Mouse (Mus musculus) adrenal gland, postnatal 0 days (tissue): ENCODE data around the gene Lrrn4cl. TPM values are rescaled to one million over a fixed set of nuclear protein-coding genes. Genes with fewer than 3 reads are reported as not detected.

ENCODE experiments used
- polyA plus RNA-seq: library from polyadenylated mRNA; unstranded; fragments of >200 nt; fragmentation: Nextera tagmentation; extraction: Ambion mirVana; gene quantifications from 2 replicates; pipeline ENCODE4 v1.2.1, GENCODE M21; 2015

The Lrrn4cl gene
- 15.3 and 22.8 TPM in 2 replicates for polyA plus RNA-seq

DNA sequence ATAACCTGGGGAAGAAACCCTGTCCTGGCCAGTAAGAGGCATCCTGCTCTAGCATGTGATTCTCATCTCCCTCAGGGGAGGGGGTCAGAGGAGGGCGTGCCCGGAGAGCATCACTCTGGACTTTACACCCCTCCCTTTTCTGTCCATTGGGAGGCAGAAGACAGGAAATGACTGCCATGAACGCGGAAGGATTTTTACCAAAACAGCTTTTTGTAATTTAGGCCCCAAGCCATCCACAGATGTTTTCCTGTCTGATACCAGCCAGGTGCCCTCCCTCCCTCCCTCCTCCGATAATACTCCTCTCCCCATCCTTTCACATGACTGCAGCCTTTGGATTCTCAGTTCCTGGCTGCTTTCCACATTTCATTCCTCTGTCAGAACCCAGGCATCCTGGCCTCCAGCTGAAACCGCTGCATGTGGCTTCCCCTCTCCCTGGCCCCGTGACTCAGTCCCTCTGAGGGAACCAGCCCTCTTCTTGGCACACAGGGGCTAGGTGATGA is at the start of gene Lrrn4cl:
Gene Lrrn4cl (plus strand): TSS at position 367 of the 500 bp plus-strand sequence.

DNA sequence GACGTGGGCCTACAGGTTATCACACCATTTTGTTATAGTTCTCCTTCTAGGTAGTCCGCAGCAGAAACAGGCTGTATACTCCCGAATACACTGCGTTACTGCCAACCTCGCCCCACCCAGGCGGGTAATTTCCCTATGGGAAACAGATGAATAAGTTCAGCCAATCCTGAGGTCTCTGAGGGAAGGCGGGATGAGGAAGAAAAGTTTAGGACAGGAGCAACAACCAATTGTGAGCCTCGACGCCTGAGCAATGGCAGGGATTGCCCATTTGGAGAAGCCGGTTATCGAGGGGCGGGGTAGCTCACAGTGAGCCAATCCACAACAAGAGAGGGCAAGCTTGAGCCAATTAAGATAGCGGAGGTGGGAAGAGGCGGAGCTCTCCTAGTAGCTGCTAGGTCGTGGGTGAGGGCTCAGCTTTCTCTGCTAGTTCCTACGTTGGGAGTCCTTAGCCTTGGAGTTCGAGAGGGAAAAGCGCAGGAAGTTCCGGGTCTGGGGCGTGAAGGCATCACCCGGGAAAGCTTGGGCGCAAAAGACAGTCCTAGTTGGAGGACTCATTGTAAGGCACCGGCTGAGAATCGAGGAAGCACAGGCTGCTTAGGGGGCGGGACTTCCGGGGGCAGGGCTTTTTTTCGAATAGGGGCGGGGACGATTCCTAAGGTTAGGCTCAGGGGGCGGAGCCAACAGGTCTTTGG is 48.3 kb upstream of the Lrrn4cl start, which contains the start of gene Zbtb3:
Gene Zbtb3 (plus strand): TSS at position 426 of the 692 bp plus-strand sequence.

DNA sequence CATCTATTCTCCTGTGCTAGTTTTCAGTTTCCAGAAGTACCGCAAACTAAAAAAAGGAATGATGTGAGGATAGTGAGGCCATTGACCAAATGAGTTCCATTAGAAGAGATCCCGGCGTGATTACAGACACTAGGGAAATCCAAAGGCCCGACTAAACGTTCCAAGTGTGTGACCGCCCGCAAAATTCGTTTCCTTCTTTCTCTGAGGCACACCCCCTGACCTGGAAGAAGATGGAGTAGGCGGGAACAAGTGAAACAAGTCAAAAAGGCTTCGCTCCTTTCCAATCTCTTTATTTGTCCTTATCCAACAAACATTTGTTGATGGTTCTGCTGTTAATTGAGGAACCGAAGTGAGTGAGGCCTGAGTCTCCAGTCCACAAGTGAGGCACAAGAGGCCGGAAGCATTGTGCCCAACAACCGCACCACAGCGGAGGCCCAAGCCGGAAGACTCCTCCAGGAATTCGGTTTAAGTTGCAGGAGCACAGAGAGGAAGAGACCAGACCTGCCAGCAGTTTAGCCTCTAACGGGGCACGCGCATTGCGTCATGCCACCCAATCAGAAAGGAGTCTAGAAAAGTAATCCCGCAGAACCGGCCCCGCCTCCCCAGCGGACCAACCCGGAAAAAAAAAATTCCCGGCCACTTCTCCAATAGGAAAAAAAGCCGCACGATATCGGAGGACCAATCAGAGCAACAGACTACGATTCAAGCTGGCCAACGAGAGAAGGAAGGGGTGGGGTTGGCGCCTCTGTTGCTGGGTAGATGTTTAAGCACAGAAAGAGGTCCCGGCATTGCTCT is 31.6 kb upstream of the Lrrn4cl start, which contains the start of gene Ttc9c:
Gene Ttc9c (minus strand): TSS at position 533 of the 795 bp plus-strand sequence.

DNA sequence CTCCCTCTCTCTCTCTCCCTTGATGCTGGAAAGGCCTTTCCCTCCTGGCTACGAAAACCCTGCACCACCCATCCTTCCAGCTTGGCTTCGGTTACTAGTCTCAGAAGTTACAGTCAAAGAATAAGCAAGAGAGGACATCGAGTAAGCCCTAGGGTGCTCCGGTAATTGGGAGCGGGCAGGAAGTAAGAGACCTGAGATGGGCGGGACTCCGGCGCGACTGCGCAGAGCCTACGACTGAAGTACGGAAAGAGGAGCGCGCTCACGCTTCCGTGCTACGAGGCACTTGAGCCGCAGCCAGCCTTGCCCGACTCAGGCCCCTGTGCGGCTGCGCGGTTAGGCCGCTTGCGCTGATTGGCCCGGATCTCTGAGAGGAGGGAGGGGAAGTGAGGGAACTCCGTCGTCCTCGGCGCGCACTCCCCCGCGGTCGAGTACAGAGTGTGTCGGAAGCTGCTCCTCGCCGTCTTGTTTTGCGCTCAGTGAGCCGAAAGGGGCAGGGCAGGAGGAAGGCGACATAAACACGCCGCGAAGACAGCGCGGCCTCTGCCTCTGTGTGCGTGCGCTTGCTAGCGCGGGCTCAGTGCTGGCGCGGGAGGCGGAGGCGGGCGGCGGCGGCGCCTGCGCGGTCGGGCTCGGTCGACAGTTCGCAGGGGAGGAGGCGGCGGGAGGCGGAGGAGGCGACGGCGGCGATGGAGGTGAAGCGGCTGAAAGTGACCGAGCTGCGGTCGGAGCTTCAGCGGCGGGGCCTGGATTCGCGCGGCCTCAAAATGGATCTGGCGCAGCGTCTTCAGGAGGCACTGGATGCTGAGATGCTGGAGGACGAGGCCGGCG is 30.8 kb upstream of the Lrrn4cl start, which contains the start of gene Hnrnpul2:
Gene Hnrnpul2 (plus strand): TSS at position 415 of the 828 bp plus-strand sequence.

DNA sequence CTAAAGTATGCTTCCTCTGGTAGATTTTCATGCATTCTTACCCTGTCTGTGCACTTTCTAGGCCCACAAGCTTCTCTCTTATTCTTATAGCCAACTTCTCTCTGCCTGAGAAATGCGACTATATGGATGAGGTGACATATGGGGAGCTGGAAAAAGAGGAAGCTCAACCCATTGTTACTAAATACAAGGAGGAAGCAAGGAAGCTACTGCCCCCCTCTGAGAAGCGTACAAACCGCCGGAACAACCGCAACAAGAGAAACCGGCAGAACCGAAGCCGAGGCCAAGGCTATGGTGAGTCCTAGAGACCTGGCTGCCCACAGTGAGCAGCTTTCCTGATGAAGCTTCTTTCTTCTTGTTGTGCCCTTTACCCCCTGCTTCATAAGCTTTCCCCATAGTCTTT is 20.9 kb upstream of the Lrrn4cl start, which contains the start of gene AC129217.1:
Gene AC129217.1 (plus strand): TSS at position 114 of the 400 bp plus-strand sequence.

DNA sequence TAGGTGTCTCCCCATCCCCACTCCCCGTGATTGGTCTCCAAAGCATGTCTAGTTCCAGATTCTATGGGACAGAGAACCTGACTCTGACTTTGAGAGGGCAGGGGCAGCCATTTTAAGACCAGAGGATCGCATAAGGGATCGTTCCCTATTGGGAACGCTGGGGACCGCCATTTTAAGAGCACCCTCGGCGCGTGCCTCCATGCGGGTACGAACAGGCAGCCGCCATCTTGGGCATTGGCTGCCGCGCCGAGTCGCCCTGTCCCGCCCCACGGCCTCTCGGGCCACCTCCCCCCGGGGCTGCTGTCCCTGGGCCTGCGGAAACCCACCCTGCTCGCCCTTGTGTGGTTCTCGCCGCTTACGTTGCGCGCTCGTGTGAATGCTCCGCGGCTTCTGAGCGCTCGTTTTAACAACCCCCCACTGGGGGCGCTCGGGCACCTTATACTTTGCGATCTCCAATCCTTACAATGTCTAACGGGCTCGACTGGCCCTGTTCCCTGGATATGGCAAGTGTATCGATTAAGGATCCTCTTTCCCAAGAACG is 13.2 kb upstream of the Lrrn4cl start, which contains the start of gene Bscl2:
Gene Bscl2 (plus strand): TSS at position 217 of the 541 bp plus-strand sequence.

DNA sequence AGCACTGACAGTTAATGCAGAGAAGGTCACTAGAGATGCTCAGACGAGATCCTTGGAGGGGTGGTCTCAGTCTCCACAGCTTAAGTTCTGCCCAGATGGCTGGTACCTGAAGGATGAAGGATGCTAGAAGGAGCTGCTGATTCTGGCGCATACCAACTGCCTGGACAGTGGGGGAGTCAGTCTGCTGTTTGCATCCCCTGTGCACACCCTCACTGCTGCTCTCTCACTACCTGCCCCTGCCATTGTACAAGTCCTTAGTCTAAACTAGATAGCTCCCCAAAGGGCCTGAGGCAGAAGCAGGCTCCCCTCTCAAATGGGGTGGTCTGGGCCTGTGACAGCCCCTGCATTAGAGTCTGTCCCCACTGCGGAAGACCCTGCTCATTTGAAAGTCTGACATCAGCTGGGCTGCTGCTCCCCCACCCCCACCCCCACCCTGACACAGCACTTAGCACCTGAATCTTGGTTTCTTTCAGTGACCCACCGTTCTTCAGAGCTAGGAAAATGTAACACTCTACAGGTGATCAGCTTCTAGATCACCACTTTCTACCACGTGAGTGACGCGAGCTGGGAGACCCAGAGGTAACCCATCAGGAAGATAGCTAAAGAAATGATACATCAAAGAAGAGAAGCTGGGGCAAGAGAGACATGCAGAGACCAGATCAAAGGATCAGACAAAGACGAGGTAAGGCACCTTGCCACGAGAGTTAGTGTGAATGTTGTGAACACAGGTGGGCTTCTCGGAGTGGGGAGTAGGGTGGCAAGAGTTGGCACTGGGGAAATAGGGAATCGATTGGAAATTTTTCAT is 11.3 kb upstream of the Lrrn4cl start, which contains the start of gene Gng3:
Gene Gng3 (minus strand): TSS at position 92 of the 805 bp plus-strand sequence.

DNA sequence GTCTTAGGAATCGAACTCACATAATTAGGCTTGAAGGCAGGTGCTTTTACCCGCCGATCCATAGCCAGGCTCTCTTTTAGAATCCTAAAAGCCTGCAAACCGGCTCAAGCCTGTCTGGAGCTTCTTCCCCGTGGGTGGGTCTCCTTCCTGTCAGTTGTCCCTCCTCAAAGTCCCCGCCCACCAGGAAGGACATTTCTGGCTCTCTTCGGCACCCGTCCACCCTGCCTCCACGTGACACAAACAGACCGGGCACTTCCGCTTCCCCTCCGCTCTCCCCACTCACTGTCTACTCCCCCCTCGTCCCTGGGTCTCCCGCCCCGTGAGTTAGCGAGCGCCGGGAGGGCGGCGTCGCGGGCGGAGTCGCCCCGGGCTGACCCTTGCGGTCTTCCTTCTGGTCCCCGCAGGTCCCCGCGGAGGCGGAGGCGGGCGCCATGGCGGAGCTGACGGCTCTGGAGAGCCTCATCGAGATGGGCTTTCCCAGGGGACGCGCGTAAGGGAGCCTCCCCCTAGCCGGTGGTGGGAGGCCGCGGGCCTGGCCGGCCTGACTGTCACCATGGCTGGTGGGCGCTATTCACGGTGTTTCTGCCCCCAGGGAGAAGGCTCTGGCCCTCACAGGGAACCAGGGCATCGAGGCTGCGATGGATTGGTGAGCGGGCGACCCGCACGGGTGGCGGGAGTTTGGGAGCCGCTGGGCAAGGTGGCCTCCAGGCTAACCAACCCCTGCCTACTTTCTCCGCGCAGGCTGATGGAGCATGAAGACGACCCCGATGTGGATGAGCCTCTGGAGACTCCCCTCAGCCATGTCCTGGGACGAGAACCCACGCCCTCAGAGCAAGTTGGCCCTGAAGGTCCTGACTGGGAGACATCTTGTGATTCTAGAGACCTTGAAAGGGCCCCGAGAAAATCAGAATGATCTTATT is 21.0 kb downstream of the Lrrn4cl start, which contains the start of gene Ubxn1:
Gene Ubxn1 (plus strand): TSS at position 230 of the 920 bp plus-strand sequence.

DNA sequence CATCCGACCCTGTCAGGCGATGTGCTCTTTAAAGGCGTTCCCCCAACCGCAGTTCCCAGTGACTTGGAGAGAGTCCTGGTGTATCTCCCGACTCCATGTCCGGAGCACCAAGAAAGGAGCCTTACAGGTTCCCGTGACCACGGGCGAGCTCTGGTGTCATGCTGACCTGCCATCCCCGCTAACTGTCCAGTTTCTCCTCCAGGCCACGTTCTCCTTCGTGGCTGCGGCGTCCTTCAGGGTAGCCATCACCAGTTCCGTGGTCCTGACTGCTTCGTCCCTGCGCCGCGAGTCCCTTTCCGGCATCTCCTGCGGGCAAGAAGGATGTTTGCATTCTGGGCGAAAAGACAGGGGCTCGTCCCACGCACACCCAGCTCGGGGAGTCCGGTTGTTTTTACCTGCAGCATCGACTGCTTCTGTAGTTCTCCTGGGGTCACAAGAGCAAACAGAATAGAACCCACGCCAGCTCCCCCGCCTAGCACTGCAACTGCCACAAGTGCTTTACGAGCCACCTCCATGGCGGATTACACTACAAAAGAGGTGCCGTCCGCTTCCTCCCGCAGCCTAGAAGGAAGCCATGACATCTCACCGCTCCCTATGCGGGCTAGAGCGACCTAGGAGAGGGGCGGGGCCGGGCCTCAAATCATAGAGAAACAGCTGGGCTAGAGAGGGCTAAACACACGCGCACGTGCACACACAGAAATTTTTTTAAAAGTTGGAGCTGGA is 29.9 kb downstream of the Lrrn4cl start, which contains the start of gene Uqcc3:
Gene Uqcc3 (minus strand): TSS at position 613 of the 723 bp plus-strand sequence.

DNA sequence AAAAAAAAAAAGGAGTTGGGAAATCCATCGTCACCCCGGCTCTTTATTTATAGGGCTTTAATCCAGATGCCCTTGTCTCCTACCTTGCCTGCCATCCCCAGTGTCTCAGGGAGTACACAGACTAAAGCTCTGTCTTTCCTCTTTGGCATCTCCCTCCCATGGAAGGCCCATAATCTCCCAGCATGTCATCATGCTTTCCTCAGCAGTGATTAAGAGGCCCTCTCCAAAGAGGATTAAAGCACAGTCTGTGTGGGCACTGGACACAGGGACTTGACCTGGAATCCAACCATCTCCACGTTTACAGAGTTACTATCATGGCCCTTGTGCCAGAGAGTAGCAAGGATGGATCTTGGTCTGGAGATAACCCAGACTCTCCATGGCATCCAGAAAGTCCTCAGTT is 33.0 kb downstream of the Lrrn4cl start, which contains the start of the genes Lbhd1 and Gm49403:
Gene Lbhd1 (plus strand): TSS at position 117 of the 400 bp plus-strand sequence.
Gene Gm49403 (plus strand): TSS at position 315 of the 400 bp plus-strand sequence.

DNA sequence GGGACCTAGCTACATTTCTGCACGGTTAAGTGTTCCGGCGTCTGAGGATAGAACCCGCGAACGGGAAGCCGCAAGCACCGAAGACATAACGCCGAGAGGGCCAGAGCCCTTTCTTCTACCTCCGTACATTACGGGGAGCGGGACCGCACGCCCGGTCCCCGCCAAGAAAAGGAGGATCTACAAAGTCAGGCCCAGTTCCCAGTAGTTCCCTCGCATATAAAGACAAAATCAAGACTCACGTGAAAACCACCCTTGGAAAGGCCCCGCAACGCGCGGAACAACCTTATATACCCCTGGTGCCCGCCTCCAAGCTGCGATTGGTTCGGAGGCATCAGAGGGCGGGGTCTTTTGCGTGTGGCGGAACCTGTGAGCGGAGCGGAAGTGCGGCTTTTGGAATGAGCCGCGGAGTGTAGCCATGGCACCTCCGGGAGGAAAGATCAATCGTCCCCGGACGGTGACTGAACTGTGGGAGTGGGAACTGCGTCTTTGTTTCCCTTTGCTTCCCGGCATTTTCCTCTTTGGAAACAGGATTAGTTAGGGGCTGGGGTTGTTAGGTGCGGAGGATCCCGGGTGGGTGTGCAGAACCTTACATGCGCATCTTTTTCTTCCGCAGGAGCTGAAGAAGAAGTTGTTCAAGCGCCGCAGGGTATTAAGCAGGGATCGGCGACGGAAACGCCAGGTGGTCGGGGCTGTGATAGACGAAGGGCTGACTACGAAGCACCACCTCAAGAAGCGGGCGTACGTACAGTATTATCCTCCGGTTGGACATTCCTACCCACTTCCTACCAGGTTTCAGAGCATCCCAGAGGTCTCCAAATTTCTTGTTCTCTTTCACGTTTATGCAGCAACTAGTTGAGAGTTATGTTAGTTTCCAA is 38.2 kb downstream of the Lrrn4cl start, which contains the start of the genes 1810009A15Rik and Gm49416:
Gene 1810009A15Rik (plus strand): TSS at position 343 of the 875 bp plus-strand sequence.
Gene Gm49416 (plus strand): TSS at position 416 of the 875 bp plus-strand sequence.

DNA sequence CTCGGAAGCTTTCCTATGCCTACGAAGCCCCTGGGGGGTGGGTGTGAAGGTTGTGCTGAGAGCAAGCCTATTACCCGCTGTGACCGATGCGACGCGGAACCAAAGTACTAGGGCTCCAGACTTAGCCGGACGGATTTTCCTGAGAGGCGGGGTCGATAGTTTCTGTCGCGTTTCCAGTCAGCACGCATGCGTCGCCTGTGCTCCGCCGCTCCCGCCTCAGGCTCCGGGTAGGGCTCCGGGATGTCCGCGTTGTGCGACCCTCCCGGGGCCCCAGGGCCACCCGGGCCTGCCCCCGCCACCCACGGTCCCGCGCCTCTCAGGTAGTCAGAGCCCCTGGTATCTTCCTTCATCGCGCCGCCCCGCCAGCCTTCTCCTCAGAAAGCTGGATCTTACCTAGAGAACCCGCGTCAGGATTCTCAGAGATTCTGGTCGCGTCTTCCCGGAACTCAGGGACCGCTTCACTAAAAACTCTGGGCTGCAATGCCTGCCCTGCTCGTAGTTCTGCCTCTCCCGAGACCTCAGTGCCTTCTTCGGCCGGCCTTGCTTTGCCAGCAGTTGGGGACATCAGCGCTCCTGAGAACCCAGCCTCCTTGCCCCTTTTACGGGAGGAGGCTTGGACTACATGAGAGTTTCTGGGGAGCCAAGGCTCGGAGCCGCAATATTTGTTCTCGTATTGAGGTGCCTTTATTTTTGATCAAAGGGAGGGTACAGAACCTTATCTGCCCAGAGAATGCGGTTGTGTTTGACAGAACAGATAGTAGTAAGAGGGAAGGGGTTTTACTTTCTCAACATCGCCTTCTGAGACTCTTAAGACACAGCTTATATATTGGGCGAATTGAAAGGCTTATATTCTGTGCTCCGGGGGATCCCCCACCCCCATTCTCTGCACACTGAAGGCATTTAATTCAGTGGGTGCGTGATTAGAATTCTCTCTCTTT is 42.5 kb downstream of the Lrrn4cl start, which contains the start of gene Ints5:
Gene Ints5 (plus strand): TSS at position 177 of the 938 bp plus-strand sequence.

DNA sequence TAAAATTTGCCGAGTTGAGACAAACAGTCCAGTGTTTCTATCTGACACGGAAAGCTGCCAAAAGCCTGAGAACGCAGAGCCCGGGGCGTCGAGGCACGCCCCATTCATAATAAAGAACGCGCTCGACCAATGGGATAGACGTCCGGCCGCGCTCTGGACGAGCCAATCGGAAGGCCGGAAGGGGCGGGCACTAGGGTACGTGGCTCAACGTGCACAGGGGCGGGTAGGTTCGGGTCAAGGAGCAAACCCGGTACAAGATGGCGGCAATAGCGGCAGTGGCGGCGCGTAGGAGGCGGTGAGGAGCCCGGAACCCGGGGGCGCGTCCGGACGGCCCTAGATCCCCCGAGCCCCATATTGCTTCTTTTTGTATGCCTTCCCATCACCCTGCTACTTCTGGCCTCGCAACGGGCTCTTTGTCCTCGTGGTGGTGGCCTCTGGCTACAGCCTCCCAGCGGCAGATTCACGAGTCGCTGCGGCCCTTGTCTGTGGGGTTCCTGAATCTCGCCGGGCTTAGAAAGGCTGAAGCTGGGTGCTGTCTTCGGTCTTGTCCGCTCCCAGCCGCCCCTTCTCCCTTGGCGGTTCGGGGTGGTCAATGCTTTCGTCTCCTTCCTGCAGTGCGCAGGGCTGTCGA is 47.4 kb downstream of the Lrrn4cl start, which contains the start of gene Ganab:
Gene Ganab (plus strand): TSS at position 207 of the 631 bp plus-strand sequence.

